Mouse (Mus musculus): ENCODE data around the gene Sh3yl1. TPM values are rescaled to one million over a fixed set of nuclear protein-coding genes. Genes with fewer than 3 reads are reported as not detected.

Sh3yl1 gene
- polyA plus RNA-seq, 2 experiments = 7.4 to 11.3 TPM

GRCm38 (mm10) chr12:31008171-31008570, 96.7 kb downstream of the Sh3yl1 start:
- Histone ChIP-seq H3K27ac (replicated peaks; ENCODE audit: low read depth, low read length) (no peak overlapping the region), H3K27me3 (ENCODE audit: control insufficient read depth, insufficient read depth, low read length) (no peaks in the 10 kb centered on the region), H3K4me2 (replicated peaks; ENCODE audit: low read depth, low read length, severe bottlenecking) (no peak overlapping the region), H3K9me3 (ENCODE audit: control insufficient read depth, low read length) (no peaks in the 10 kb centered on the region), H3K4me3 (replicated peaks; ENCODE audit: low read length) (no peak overlapping the region), H3K9ac (ENCODE audit: low read depth, low read length, severe bottlenecking) (no peak overlapping the region), H3K36me3 (ENCODE audit: control insufficient read depth, insufficient read depth, low read length) (no peaks in the 10 kb centered on the region), H3K4me1 (ENCODE audit: control insufficient read depth, insufficient read depth, low read length) (no peaks in the 10 kb centered on the region)
- ATAC-seq (ENCODE audit: low FRiP score, low read depth) (no peak), DNase-seq (ENCODE audit: low spot score) (peak; percentile 10)
- 25% methylated on average over 6 of the region's 6 CpGs for WGBS
- no peak for TF ChIP-seq POLR2A (IDR thresholded peaks at IDR 0.05; ENCODE audit: borderline replicate concordance, extremely low read depth, insufficient read depth, insufficient read length)

Other genes starting within 250 kb of the Sh3yl1 start
- 2.1 and 2.4 TPM in 2 replicates for gene Alkal2, start 27.3 kb upstream of the Sh3yl1 start, polyA plus RNA-seq (2012; rRNA removed)
- gene Alkal2, start 27.3 kb upstream of the Sh3yl1 start, polyA plus RNA-seq (2014; fragmentation: Nextera tagmentation; extraction: Ambion mirVana) = 2.0 and 2.1 TPM in 2 replicates
- gene Acp1, start 79 bp upstream of the Sh3yl1 start, polyA plus RNA-seq (2012; rRNA removed) = 20.5 and 27.3 TPM in 2 replicates
- gene Acp1, start 79 bp upstream of the Sh3yl1 start, polyA plus RNA-seq (2014; fragmentation: Nextera tagmentation; extraction: Ambion mirVana) = 158 and 169 TPM in 2 replicates
- 0.03 and 0.09 TPM in 2 replicates for gene Fam110c, start 162.2 kb downstream of the Sh3yl1 start, polyA plus RNA-seq (2012; rRNA removed)
- 0.40 TPM in 1 of 2 replicates, not detected in the other for gene Fam110c, start 162.2 kb downstream of the Sh3yl1 start, polyA plus RNA-seq (2014; fragmentation: Nextera tagmentation; extraction: Ambion mirVana)

Data from limb, embryonic 14.5 days (tissue).